Comparison of ENCODE assay signal across 8 mouse cellular contexts in genomic region chr9:44325768-44326370, GRCm38 (mm10). TPM values are rescaled to one million over a fixed set of nuclear protein-coding genes. Genes with fewer than 3 reads are reported as not detected.
A peak's percentile ranks its signal among the peaks of the same experiment; 100 is the strongest.
DNase-seq lines count a peak whose midpoint lies in the region; ATAC-seq and TF ChIP-seq lines count a peak whose summit lies in the region.

Gene Dpagt1, plus strand, starts transcription at chr9:44326019.

- H3K9me3 ChIP-seq in heart, embryonic 10.5 days, result no peaks in the 10 kb centered on the region
- no peaks in the 10 kb centered on the region for H3K9me3 ChIP-seq in midbrain, embryonic 12.5 days

- WGBS in heart, embryonic 10.5 days, result 5% methylated on average over 12 of the region's 12 CpGs
- 4% methylated on average over 12 of the region's 12 CpGs for WGBS in midbrain, embryonic 12.5 days

- H3K36me3 ChIP-seq in heart, embryonic 10.5 days, result peaks cover 30% of the 10 kb centered on the region
- H3K36me3 ChIP-seq in midbrain, embryonic 12.5 days, result peaks cover 22% of the 10 kb centered on the region

- H3K4me1 ChIP-seq in heart, embryonic 10.5 days, result peaks cover 15% of the 10 kb centered on the region
- H3K4me1 ChIP-seq in midbrain, embryonic 12.5 days, result peaks cover 20% of the 10 kb centered on the region

- no peak for ATAC-seq in midbrain, embryonic 12.5 days (ENCODE audit: low FRiP score, low read depth)

- H3K4me3 ChIP-seq in layer of hippocampus, adult 2 months, result peak within 1 kb of the TSS; percentile 84
- H3K4me3 ChIP-seq in heart, embryonic 10.5 days, result peak within 1 kb of the TSS; percentile 89
- H3K4me3 ChIP-seq in midbrain, embryonic 12.5 days, result peak within 1 kb of the TSS; percentile 78

- no peak for TF ChIP-seq POLR2A in brain, embryonic 14.5 days (IDR thresholded peaks at IDR 0.05; ENCODE audit: borderline replicate concordance, extremely low read depth, insufficient read depth, insufficient read length, poor library complexity, severe bottlenecking)

- no peak for TF ChIP-seq CTCF in layer of hippocampus, adult 2 months (conservative IDR thresholded peaks at IDR 0.05)
- no peak for TF ChIP-seq CTCF in brain, embryonic 14.5 days (IDR thresholded peaks at IDR 0.05; ENCODE audit: borderline replicate concordance, extremely low read depth, insufficient read depth, insufficient read length)

- peak within 1 kb of the TSS; percentile 92 for H3K27ac ChIP-seq in layer of hippocampus, adult 2 months
- peak within 1 kb of the TSS; percentile 97 for H3K27ac ChIP-seq in heart, embryonic 10.5 days
- peak within 1 kb of the TSS; percentile 90 for H3K27ac ChIP-seq in midbrain, embryonic 12.5 days (replicated peaks)

- peak within 1 kb of the TSS; percentile 61 for H3K4me2 ChIP-seq in midbrain, embryonic 12.5 days (replicated peaks)

- peak in 1 of 2 experiments; percentile 73 for DNase-seq in layer of hippocampus, adult 2 months (ENCODE audit: low spot score in 2 of 2)
- no peak for DNase-seq in layer of hippocampus, adult 9-10 months (ENCODE audit: low spot score)
- DNase-seq in brain, embryonic 14.5 days (ENCODE audit: low read depth), result no peak
- DNase-seq in heart, embryonic 10.5 days (ENCODE audit: low spot score), result no peak
- DNase-seq in layer of hippocampus, postnatal 14 days (ENCODE audit: low spot score in 2 of 2), result peak in 1 of 2 experiments; percentile 83
- DNase-seq in spleen, postnatal 14 days (ENCODE audit: low spot score in 2 of 2), result no peak
- DNase-seq in cerebellum, postnatal 25 days, result no peak

- H3K9ac ChIP-seq in midbrain, embryonic 12.5 days (replicated peaks), result peak within 1 kb of the TSS; percentile 85

- no peaks in the 10 kb centered on the region for H3K27me3 ChIP-seq in heart, embryonic 10.5 days (ENCODE audit: insufficient read depth, poor library complexity, severe bottlenecking)
- no peaks in the 10 kb centered on the region for H3K27me3 ChIP-seq in midbrain, embryonic 12.5 days

RNA-seq across cellular contexts. Expression of gene Dpagt1, which starts in this region (rescaled TPM):
- 10 to 100 TPM; 14.5 to 15.3 TPM for total RNA-seq in layer of hippocampus, adult 2 months (2021)
- 47.2 and 54.4 TPM in 2 replicates for polyA plus RNA-seq in brain, embryonic 14.5 days (2012; rRNA removed)
- polyA plus RNA-seq in heart, embryonic 10.5 days (2016; fragmentation: Nextera tagmentation; extraction: Ambion mirVana), result 35.2 and 36.6 TPM in 2 replicates
- 10 to 100 TPM; 16.2 to 16.3 TPM for total RNA-seq in layer of hippocampus, postnatal 14 days (2021)
- 34.7 and 39.1 TPM in 2 replicates for polyA plus RNA-seq in midbrain, embryonic 12.5 days (2016; fragmentation: Nextera tagmentation; extraction: Ambion mirVana)
